Mouse (Mus musculus): ENCODE measurements at regions not wholly inside any gene's neighbourhood (a gene's known extent, or its start where the extent isn't known, plus 50 kb on each side); places are given as distances from the start of the nearest gene placed in this dataset.

DNA sequence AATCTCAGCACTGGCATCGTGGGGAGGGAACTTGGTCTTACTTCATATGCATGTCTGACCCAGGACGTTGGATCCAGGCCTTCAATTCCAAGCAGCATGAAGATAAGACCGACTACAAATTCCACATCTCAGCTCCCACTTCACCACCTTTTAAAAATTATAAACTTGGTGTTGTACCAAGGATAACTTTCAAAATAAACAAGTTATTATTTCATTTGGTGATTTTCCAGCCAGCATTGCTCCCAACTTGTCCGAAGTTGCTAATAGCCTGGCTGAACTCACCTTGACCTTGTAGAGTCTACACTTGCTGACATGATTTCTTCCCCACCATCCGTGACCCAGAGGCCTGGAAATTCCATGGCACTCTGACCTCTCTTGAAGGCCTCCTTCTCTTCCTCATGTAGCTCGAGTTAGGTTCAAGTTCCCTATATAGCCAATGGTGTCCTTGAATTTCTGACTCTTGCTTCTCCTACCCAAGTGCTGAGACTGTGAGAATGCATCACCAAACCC is 123.7 kb downstream of the Thbs2 start:
- Histone ChIP-seq H3K4me2 (replicated peaks) (no peak overlapping the region), H3K4me3 (no peak overlapping the region), H3K36me3 (no peaks in the 10 kb centered on the region), H3K9ac (no peak overlapping the region), H3K4me1 (no peaks in the 10 kb centered on the region), H3K9me3 (no peaks in the 10 kb centered on the region), H3K27me3 (replicated peaks) (no peaks in the 10 kb centered on the region), H3K27ac (no peak overlapping the region)
- ATAC-seq (ENCODE audit: low FRiP score, low read depth): no peak
- WGBS: 84% methylated on average over 6 of the region's 6 CpGs

DNA sequence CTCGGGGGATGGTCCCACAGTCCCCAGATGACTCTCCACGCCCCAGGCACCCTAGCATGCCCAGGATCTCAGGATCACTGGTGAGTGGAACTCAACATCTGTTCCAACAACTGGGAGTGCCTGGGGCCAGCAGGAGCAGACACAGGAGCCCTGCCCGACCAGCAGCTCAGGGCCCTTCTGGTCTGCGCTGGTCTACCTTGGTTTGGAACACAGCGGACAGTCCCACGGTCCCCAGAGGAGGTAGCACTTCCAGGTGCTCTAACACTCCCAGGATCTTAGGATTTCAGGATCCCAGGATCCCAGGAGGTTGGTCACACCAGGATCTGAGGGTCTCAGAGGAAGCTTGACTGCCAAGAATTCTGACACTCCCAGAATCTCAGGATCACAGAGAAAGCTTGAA is 131.8 kb downstream of the Thbs2 start:
- no peaks in the 10 kb centered on the region for H3K9me3 ChIP-seq
- no peak overlapping the region for H3K4me3 ChIP-seq
- WGBS: 85% methylated on average over 6 of the region's 6 CpGs
- no peak overlapping the region for H3K9ac ChIP-seq
- H3K4me2 ChIP-seq (replicated peaks): no peak overlapping the region
- no peaks in the 10 kb centered on the region for H3K27me3 ChIP-seq (replicated peaks)
- H3K36me3 ChIP-seq: no peaks in the 10 kb centered on the region
- no peaks in the 10 kb centered on the region for H3K4me1 ChIP-seq
- ATAC-seq (ENCODE audit: low FRiP score, low read depth): no peak
- H3K27ac ChIP-seq: no peak overlapping the region

DNA sequence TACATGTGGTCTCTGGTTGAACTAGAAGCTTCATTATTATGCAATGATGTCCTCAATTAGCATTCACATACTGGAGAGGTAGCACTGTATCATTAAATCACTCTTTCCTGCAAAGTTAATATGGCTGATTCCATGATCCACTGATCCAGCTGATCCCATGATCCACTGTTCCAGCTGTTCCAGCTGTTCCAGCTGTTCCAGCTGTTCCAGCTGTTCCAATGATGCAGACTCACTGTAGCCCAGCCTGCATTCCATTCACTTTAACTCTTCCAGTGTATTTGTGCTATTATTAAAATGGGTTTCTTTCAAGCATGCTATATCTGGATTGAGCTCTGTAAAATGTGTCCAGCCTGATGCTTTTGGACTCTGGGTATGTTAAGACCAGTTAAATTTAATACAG is 136.8 kb downstream of the Thbs2 start:
- Histone ChIP-seq H3K27ac (no peak overlapping the region), H3K36me3 (no peaks in the 10 kb centered on the region), H3K27me3 (replicated peaks) (no peaks in the 10 kb centered on the region), H3K4me1 (no peaks in the 10 kb centered on the region), H3K4me3 (no peak overlapping the region), H3K9ac (no peak overlapping the region), H3K4me2 (replicated peaks) (no peak overlapping the region), H3K9me3 (no peaks in the 10 kb centered on the region)
- no peak for ATAC-seq (ENCODE audit: low FRiP score, low read depth)

DNA sequence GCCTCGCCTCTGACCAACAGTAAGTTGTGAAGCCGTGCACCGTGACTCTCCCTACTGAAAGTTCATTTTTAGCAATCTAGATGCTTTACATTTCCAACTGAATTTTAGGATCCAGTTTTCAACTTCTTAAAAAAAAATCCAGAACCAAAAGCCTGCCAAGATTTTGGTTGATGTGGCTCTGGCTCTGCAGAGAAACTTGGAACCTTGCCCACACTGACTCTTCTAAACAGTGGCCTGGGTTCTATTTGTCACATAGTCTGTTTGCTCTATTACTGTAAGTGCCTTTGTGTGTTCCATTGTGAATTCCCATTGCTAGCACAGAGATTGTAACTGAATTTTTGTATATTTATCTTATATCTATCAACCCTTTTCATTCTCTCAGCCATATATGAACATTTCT is 140.8 kb downstream of the Thbs2 start:
- Histone ChIP-seq H3K27me3 (replicated peaks) (no peaks in the 10 kb centered on the region), H3K4me2 (replicated peaks) (no peak overlapping the region), H3K9me3 (peaks cover 1% of the 10 kb centered on the region; the same call in 1 of the 2 replicates), H3K9ac (no peak overlapping the region), H3K36me3 (no peaks in the 10 kb centered on the region), H3K4me1 (no peaks in the 10 kb centered on the region), H3K4me3 (no peak overlapping the region), H3K27ac (no peak overlapping the region)
- ATAC-seq (ENCODE audit: low FRiP score, low read depth): no peak
- WGBS: 70% methylated on average over 3 of the region's 3 CpGs

DNA sequence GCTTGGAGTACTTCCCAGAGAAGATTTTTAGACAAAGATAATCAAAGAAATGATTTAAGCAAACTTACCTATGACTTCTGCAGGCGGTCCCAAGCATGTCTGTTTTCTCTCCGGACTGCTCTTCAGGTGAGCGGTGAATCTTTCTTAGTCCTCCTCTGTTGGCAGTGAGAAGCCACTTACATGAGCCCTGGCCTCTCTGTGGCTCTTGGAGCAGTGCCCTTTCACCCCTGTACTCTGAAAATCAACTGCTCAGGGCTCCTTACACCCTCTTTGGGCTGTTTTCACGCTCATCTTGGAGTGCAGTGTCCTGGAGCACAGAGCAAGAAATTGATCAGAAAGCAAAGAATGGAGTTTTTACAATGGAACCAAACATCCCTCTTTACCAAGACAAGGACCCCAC is 142.0 kb downstream of the Thbs2 start:
- 77% methylated on average over 4 of the region's 4 CpGs for WGBS
- ATAC-seq (ENCODE audit: low FRiP score, low read depth): no peak
- Histone ChIP-seq H3K9me3 (peaks cover 12% of the 10 kb centered on the region), H3K9ac (no peak overlapping the region), H3K4me3 (no peak overlapping the region), H3K4me1 (no peaks in the 10 kb centered on the region), H3K27me3 (replicated peaks) (no peaks in the 10 kb centered on the region), H3K36me3 (no peaks in the 10 kb centered on the region), H3K4me2 (replicated peaks) (no peak overlapping the region), H3K27ac (no peak overlapping the region)

DNA sequence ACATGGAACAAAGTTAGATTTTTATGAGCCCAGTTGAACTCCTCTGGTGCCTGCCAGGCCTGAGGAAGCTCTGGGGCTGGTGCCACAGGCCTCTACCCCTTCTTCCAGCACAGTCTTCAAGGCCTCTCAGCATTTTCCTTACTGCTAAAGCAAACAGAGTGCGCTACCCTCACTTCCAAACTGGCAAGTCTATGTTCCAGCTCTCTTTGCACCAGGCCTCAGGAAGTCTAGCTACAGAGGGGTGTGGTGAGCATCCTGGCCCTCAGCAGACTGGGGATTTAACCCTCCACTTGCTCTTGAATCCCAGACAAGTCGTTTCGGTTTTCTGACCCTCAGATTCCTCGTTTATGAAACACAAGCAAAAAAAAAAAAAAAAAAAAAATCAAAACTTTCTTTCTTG is 142.4 kb downstream of the Thbs2 start:
- WGBS: 64% methylated on average over 4 of the region's 4 CpGs
- no peak overlapping the region for H3K9ac ChIP-seq
- no peak overlapping the region for H3K4me3 ChIP-seq
- no peak for ATAC-seq (ENCODE audit: low FRiP score, low read depth)
- no peaks in the 10 kb centered on the region for H3K27me3 ChIP-seq (replicated peaks)
- H3K9me3 ChIP-seq: peaks cover 12% of the 10 kb centered on the region
- no peaks in the 10 kb centered on the region for H3K4me1 ChIP-seq
- H3K4me2 ChIP-seq (replicated peaks): no peak overlapping the region
- no peak overlapping the region for H3K27ac ChIP-seq
- no peaks in the 10 kb centered on the region for H3K36me3 ChIP-seq

DNA sequence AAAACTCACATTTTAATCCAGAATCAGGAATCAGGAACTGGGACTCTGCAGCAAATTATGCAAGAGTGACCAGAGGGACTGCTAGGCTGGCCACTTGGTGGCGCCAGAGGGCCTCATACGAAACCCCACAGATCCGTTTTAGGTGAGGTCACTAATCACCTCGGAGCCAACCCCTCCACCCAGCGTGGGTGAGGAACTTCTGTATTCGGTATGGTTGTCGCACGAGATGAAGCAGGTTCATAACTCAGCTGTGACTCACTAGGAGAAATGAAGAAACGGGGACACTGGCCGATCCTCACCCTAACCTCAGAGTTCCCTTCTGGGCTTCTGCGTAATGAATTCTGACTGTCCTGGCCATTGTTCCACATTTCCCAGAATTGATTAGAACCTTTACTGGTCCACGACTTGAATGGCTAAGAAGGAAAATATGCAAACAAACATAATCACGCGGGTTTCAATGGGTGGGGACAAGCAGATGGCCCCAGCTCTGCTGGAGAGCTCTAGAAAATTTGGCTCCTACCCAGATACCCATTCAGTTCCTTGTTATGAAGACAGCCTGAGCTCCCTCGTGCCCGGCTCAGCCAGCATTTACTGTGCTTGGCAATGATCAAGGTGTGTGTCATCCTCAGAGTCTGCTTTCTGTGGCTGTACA is 148.1 kb downstream of the Thbs2 start:
- no peaks in the 10 kb centered on the region for H3K4me1 ChIP-seq
- ATAC-seq (ENCODE audit: low FRiP score, low read depth): peak; percentile 53
- no peak overlapping the region for H3K9ac ChIP-seq
- H3K4me3 ChIP-seq: no peak overlapping the region
- no peaks in the 10 kb centered on the region for H3K27me3 ChIP-seq (replicated peaks)
- no peaks in the 10 kb centered on the region for H3K36me3 ChIP-seq
- H3K9me3 ChIP-seq: peaks cover 12% of the 10 kb centered on the region
- H3K27ac ChIP-seq: no peak overlapping the region
- peak overlapping the region; percentile 3; the same call in 1 of the 2 replicates for H3K4me2 ChIP-seq (replicated peaks)
- 34% methylated on average over 16 of the region's 16 CpGs for WGBS

DNA sequence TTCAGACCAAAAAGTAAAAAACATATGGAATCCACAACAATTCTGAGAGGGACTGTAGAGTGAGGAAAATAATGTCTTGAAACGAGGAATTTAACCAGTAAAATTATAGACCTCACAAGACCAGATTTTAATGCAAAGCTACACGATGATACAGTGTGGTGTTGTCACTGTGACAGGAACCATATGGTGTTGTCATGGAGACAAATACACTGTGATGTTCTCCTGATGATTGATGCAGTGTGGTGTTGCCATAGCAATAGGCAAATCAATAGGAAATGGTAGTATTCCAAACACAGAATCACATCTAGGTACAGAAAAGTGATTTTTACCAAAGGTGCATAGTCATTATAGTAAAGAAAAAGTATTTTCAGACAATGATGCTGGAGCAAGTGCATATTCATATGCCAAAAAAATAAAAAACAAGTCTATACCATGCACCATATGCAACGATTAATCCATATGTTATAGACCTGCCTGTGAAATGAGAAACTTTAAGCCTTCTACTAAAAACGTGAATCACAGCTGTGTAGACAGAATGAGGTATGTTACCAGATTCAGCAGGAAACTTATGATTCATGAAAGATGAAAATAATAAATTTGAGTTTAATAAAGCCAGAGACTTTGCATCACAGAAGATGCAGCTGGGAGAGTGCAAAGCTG is 149.6 kb downstream of the Thbs2 start:
- H3K4me2 ChIP-seq (replicated peaks): no peak overlapping the region
- WGBS: 52% methylated on average over 4 of the region's 4 CpGs
- peaks cover 12% of the 10 kb centered on the region for H3K9me3 ChIP-seq
- no peak overlapping the region for H3K27ac ChIP-seq
- no peak overlapping the region for H3K9ac ChIP-seq
- no peak for ATAC-seq (ENCODE audit: low FRiP score, low read depth)
- no peak overlapping the region for H3K4me3 ChIP-seq
- no peaks in the 10 kb centered on the region for H3K36me3 ChIP-seq
- H3K27me3 ChIP-seq (replicated peaks): no peaks in the 10 kb centered on the region
- no peaks in the 10 kb centered on the region for H3K4me1 ChIP-seq

DNA sequence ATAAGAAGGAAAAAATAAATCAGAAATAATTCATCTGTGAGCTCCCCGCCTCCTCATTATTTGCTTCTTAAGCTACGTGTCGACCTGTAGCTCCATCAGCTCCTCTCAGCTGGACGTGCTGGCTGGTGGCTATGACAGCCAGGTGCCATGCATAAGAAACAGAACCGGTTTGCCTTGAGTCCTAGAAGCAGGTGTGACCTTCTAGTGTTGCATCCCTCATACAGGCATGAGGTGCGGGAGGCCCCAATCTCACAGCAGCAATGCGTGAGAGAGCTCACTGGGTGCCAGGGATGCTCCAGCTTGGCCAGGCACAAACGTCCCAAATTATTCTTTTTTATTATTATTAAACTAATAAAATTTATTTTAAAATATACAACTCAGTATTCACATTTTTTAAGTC is 153.0 kb downstream of the Thbs2 start:
- no peak overlapping the region for H3K4me3 ChIP-seq

DNA sequence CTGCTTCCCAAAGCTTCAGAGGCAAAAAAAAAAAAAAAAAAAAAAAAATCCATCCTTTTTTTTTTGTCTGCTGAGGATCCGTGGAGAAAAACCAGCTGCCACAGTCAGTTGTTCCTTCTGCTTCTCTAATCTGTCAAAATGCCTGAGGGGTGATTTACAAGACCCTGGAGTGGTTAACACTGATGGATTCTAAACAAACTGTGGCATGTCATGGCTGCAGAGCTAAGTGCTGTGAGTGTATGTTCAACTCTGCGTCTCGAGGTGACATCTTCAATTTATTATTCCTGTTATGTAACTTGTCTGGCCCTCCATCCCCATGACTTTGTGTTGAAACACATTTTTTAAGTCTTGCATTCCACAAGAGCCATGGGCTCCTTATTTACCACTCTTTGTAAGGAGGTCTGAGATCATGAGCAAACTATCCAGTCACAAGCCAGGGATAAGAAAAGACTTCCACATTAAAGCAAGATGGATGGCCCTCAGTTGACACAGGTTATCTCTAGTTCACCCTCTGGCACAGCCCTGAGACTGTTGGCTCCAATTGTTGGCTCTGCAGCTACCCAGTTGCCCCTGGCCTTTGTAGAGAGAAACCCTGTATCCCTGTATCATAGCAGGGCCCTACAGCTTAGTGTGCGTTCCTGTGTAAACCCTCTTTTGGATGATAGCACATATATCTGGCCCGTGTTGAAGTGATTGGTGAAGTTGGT is 153.6 kb downstream of the Thbs2 start:
- no peak overlapping the region for H3K4me3 ChIP-seq
- no peak overlapping the region for H3K27ac ChIP-seq
- no peaks in the 10 kb centered on the region for H3K27me3 ChIP-seq (replicated peaks)
- H3K9ac ChIP-seq: no peak overlapping the region
- no peak overlapping the region for H3K4me2 ChIP-seq (replicated peaks)
- H3K4me1 ChIP-seq: no peaks in the 10 kb centered on the region
- no peak for ATAC-seq (ENCODE audit: low FRiP score, low read depth)
- no peaks in the 10 kb centered on the region for H3K36me3 ChIP-seq
- H3K9me3 ChIP-seq: no peaks in the 10 kb centered on the region
- 73% methylated on average over 5 of the region's 5 CpGs for WGBS

More for the DNA sequence above, 153.0 kb downstream of the Thbs2 start:
- Histone ChIP-seq H3K9me3 (no peaks in the 10 kb centered on the region), H3K4me2 (replicated peaks) (no peak overlapping the region), H3K27me3 (replicated peaks) (no peaks in the 10 kb centered on the region), H3K9ac (no peak overlapping the region), H3K27ac (no peak overlapping the region), H3K36me3 (no peaks in the 10 kb centered on the region), H3K4me1 (no peaks in the 10 kb centered on the region)
- 83% methylated on average over 8 of the region's 8 CpGs for WGBS
- no peak for ATAC-seq (ENCODE audit: low FRiP score, low read depth)

DNA sequence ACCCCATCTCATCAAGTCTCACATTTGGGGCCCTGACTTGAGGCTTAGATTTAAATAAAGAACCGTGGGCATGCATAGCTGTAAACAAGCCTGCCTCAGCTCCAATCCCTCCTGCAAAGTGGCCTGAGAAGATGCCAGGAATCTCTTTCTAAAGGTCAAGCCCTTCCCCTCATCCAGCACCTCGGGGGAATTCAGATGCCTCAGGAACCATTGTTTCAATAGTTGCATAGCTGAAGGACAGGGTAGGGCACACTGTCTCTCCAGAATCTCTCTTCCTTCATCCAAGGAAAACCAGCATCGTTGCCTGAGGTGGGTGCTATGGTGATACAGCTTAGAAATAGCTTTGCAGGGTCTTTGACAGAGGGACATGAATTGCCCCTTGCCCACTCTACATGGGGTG is 154.4 kb downstream of the Thbs2 start:
- ATAC-seq (ENCODE audit: low FRiP score, low read depth): no peak
- Histone ChIP-seq H3K4me3 (no peak overlapping the region), H3K9ac (no peak overlapping the region), H3K27me3 (replicated peaks) (no peaks in the 10 kb centered on the region), H3K27ac (no peak overlapping the region), H3K4me2 (replicated peaks) (no peak overlapping the region), H3K4me1 (no peaks in the 10 kb centered on the region), H3K9me3 (no peaks in the 10 kb centered on the region), H3K36me3 (no peaks in the 10 kb centered on the region)
- 56% methylated on average over 3 of the region's 3 CpGs for WGBS

DNA sequence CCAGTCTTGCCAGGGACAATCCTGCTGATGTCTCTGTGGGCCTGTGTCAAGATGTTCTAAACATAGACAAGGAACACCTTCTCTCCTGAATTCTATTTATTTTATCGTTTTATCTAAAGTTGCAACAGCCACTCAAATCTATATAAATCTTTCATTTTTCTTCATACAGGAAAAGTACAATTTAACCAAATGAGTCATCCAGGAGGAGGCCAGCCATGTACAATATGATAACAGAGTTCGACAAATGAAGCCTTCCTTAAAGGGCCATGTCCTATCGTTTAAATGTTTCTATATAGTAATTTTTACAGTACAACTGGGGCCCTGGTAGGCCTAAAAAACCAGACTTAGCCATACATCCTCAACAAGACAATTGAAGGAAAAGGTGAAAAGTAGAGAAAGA is 154.8 kb downstream of the Thbs2 start:
- no peak overlapping the region for H3K9ac ChIP-seq
- no peak overlapping the region for H3K27ac ChIP-seq
- H3K9me3 ChIP-seq: no peaks in the 10 kb centered on the region
- no peak overlapping the region for H3K4me2 ChIP-seq (replicated peaks)
- no peak for ATAC-seq (ENCODE audit: low FRiP score, low read depth)
- H3K4me1 ChIP-seq: no peaks in the 10 kb centered on the region
- H3K36me3 ChIP-seq: no peaks in the 10 kb centered on the region
- H3K4me3 ChIP-seq: no peak overlapping the region
- H3K27me3 ChIP-seq (replicated peaks): no peaks in the 10 kb centered on the region
- WGBS: 92% methylated on average over 3 of the region's 3 CpGs
